Mouse (Mus musculus) myocyte (in vitro differentiated cells): ENCODE measurements around the gene Rps10. TPM values are rescaled to one million over a fixed set of nuclear protein-coding genes. Genes with fewer than 3 reads are reported as not detected.

Experiments
- H3K27me3 ChIP-seq: one replicate; pipeline ENCODE4 v1.6.1; 2011; ENCODE audit not compliant: control insufficient read depth, insufficient read depth, insufficient read length
- H3K36me3 ChIP-seq: one replicate; pipeline ENCODE4 v1.6.1; 2011; ENCODE audit not compliant: control insufficient read depth, insufficient read depth
- H3K4me2 ChIP-seq: one replicate; pipeline ENCODE4 v1.6.1; 2011; ENCODE audit warnings: low read depth, control low read depth
- H3K4me3 ChIP-seq: one replicate; pipeline ENCODE4 v1.5.1; 2011; ENCODE audit warnings: mild to moderate bottlenecking, control low read depth, moderate library complexity
- H3K79me2 ChIP-seq: one replicate; pipeline ENCODE4 v1.6.1; 2011; ENCODE audit not compliant: control insufficient read depth, insufficient read depth
- H3ac ChIP-seq: one replicate; pipeline ENCODE4 v1.6.1; 2011; ENCODE audit not compliant: control insufficient read depth, insufficient read length
- MYOD1 ChIP-seq, 3 experiments: IDR thresholded peaks; one replicate each; pipeline ENCODE4 v1.6.1; 2011; ENCODE audit warnings: control low read depth in 2 of 3, low read depth in 2 of 3, mild to moderate bottlenecking in 2 of 3, moderate library complexity in 1 of 3; ENCODE audit not compliant: insufficient read length in 2 of 3, control insufficient read depth in 1 of 3
- POLR2A ChIP-seq: IDR thresholded peaks from one replicate; pipeline ENCODE4 v1.6.1; 2011; ENCODE audit warnings: low read depth, mild to moderate bottlenecking, control low read depth, moderate library complexity; ENCODE audit not compliant: insufficient read length
- SRF ChIP-seq: IDR thresholded peaks from one replicate; pipeline ENCODE4 v1.6.1; 2011; ENCODE audit warnings: low read depth; ENCODE audit not compliant: control insufficient read depth, insufficient read length
- TCF12 ChIP-seq: IDR thresholded peaks from one replicate; pipeline ENCODE4 v1.6.1; 2011; ENCODE audit warnings: mild to moderate bottlenecking, control low read depth; ENCODE audit not compliant: poor library complexity, insufficient read depth, severe bottlenecking
- USF1 ChIP-seq: IDR thresholded peaks from one replicate; pipeline ENCODE4 v1.6.1; 2011; ENCODE audit warnings: low read depth, mild to moderate bottlenecking, control low read depth, moderate library complexity
- polyA plus RNA-seq: library from polyadenylated mRNA; unstranded; fragments of >200 nt; fragmentation: generic; extraction: Trizol; gene quantifications from one replicate; pipeline ENCODE4 v1.2.1, GENCODE M21; 2012; ENCODE audit warnings: missing spikeins

Rps10 gene
- polyA plus RNA-seq, 1 experiment = 3,606 TPM

DNA sequence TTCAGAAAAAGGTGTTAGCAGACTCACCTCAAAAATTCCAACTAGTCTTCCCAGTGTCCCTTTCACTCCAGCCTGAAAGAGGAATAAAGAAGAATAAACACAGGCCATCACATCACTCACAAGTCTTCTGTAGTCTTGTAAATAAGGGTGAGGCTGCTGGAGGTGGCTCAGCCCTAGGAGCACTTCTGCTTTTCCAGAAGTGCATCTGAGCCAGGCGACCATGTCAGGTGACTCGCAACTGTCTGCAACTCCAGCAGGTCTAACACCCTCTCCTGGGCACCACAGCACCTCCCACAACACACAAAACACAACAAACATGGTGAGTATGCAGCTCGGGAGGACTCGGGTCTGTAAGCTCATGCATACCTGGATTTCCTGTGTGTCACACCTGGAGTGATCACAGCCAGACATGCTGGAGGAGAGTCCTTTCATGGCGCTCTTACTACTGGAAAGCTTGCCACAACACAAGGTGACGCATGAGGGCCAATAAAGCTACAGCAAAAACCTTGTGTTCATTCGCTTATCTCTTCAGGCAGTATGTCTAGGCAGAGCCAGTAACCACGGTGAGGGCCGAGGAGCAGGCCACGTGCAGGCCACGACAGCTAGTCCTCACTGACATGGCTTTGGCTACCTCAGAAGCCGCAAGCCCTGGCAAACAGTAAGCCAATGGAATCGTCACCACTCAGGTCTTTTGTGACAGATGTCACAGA is 53.1 kb downstream of the Rps10 start:
- H3K36me3 ChIP-seq = peaks cover 3% of the 10 kb centered on the region
- H3K4me3 ChIP-seq = no peak overlapping the region
- H3K4me2 ChIP-seq = no peak overlapping the region
- H3K79me2 ChIP-seq = peaks cover 9% of the 10 kb centered on the region
- H3K27me3 ChIP-seq = no peaks in the 10 kb centered on the region
- no peak overlapping the region for H3ac ChIP-seq
- TF ChIP-seq POLR2A (no peak), SRF (no peak), MYOD1 (IDR thresholded peaks at IDR 0.05; ENCODE audit: control insufficient read depth in 1 of 3, insufficient read length in 2 of 3, low read depth in 2 of 3) (no peak), USF1 (no peak), TCF12 (no peak)

Other genes with a start within 250 kb of the Rps10 start
- not detected for gene Grm4, start 115.3 kb downstream of the Rps10 start, polyA plus RNA-seq
- 60.9 TPM for gene Hmga1, start 80.2 kb downstream of the Rps10 start, polyA plus RNA-seq
- gene AI413582, start 70.9 kb downstream of the Rps10 start, polyA plus RNA-seq = 46.0 TPM
- gene Nudt3, start 13.2 kb downstream of the Rps10 start, polyA plus RNA-seq = 142 TPM
- gene RPS10-NUDT3, start 1.4 kb downstream of the Rps10 start, polyA plus RNA-seq = not detected
- 3.0 TPM for gene Pacsin1, start 18.8 kb upstream of the Rps10 start, polyA plus RNA-seq
- gene Spdef, start 92.3 kb upstream of the Rps10 start, polyA plus RNA-seq = 0.05 TPM
- gene D17Wsu92e, start 184.0 kb upstream of the Rps10 start, polyA plus RNA-seq = 79.4 TPM
- 251 TPM for gene Snrpc, start 201.5 kb upstream of the Rps10 start, polyA plus RNA-seq
- 16.4 TPM for gene Uhrf1bp1, start 219.8 kb upstream of the Rps10 start, polyA plus RNA-seq